Comparison of ENCODE assay signal across 9 mouse cellular contexts in the genomic region with DNA sequence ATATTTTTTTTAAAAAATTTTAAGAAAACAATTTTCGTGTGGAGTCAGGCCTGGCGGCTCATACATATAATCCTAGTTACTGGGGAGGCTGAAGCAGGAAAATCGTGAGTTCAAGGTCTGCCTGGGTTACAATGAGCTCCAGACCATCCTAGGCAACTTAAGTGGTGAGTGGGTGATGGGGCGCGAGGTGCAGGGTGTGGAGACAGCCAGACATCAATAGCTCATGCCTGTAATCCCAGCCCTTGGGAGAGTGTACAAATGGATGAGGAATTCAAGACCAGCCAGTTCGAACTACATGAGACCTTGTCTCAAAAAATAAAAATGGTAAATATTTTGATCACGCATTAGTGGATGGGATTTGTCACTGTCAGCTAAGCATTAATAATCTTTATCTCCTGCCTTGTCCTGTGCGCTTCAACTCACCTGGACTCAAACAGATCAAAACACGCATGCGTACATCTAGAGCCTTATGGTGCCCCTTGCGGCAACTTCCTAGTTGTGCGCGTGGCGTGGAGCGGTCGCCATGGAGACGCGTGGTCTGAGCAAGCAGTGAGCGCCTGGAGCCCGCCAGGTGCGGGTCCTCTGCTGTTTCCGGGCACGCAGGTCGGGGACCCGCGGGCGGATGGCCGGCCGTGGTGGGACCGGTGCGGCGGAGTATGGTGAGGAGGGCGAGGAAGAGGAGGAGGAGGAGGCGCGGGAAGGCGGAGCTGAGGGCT. TPM values are rescaled to one million over a fixed set of nuclear protein-coding genes. Genes with fewer than 3 reads are reported as not detected.
DNase-seq lines count a peak whose midpoint lies in the region; ATAC-seq lines count a peak whose summit lies in the region.
"Had no signal": no experiment of that assay in that cellular context is flagged by ENCODE, and none has a peak within 500 bp of the region (broad histone marks: within the 10 kb centered on the region; RNA-seq: fewer than 3 reads in every experiment).

A gene (plus strand): TSS at position 473 of the 716 bp plus-strand sequence.

- peak within 1 kb of the TSS; percentile 88 for H3K4me2 ChIP-seq in forebrain, embryonic 11.5 days (ENCODE audit: low read depth, low read length, severe bottlenecking)
- H3K4me2 ChIP-seq in heart, embryonic 16.5 days (ENCODE audit: low read depth, low read length), result peak within 1 kb of the TSS; percentile 96
- peak within 1 kb of the TSS; percentile 65 for H3K4me2 ChIP-seq in liver, embryonic 13.5 days
- peak within 1 kb of the TSS; percentile 80 for H3K4me2 ChIP-seq in neural tube, embryonic 11.5 days (ENCODE audit: low read depth)
- peak within 1 kb of the TSS; percentile 82 for H3K4me2 ChIP-seq in stomach, embryonic 16.5 days (ENCODE audit: low read depth, low read length)

- peak within 1 kb of the TSS; percentile 46 for H3K4me3 ChIP-seq in forebrain, embryonic 11.5 days (ENCODE audit: low read depth, low read length)
- peak within 1 kb of the TSS; percentile 73 for H3K4me3 ChIP-seq in heart, embryonic 16.5 days (ENCODE audit: low read length)
- peak within 1 kb of the TSS; percentile 53 for H3K4me3 ChIP-seq in liver, embryonic 13.5 days (replicated peaks)
- H3K4me3 ChIP-seq in neural tube, embryonic 11.5 days (ENCODE audit: low read depth, low read length), result peak within 1 kb of the TSS; percentile 38
- H3K4me3 ChIP-seq in stomach, embryonic 16.5 days (replicated peaks; ENCODE audit: low read length), result peak within 1 kb of the TSS; percentile 59

- ATAC-seq in forebrain, embryonic 11.5 days (replicated peaks; ENCODE audit: low FRiP score), result peak; percentile 58; the same call in 1 of the 2 replicates
- peak; percentile 69 for ATAC-seq in heart, embryonic 16.5 days (replicated peaks; ENCODE audit: extremely low read depth, insufficient read depth, low FRiP score)
- ATAC-seq in liver, embryonic 13.5 days (ENCODE audit: low read depth), result no peak
- no peak for ATAC-seq in neural tube, embryonic 11.5 days (ENCODE audit: insufficient read depth, low FRiP score, low TSS enrichment)
- peak; percentile 71; the same call in 1 of the 2 replicates for ATAC-seq in stomach, embryonic 16.5 days (ENCODE audit: insufficient read depth, low FRiP score)

- H3K27me3 ChIP-seq in forebrain, embryonic 11.5 days (ENCODE audit: control insufficient read depth, insufficient read depth, low read length), result peaks cover 3% of the 10 kb centered on the region
- peaks cover 5% of the 10 kb centered on the region; the same call in 1 of the 2 replicates for H3K27me3 ChIP-seq in heart, embryonic 16.5 days (ENCODE audit: control insufficient read depth, insufficient read depth, low read length)
- H3K27me3 ChIP-seq in liver, embryonic 13.5 days, result peaks cover 23% of the 10 kb centered on the region
- H3K27me3 ChIP-seq in neural tube, embryonic 11.5 days (ENCODE audit: control insufficient read depth, insufficient read depth, low read length), result no peaks in the 10 kb centered on the region
- H3K27me3 ChIP-seq in stomach, embryonic 16.5 days (ENCODE audit: control insufficient read depth, insufficient read depth, low read length), result no peaks in the 10 kb centered on the region

- no peaks in the 10 kb centered on the region for H3K9me3 ChIP-seq in forebrain, embryonic 11.5 days (ENCODE audit: control insufficient read depth, low read length)
- H3K9me3 ChIP-seq in heart, embryonic 16.5 days (replicated peaks; ENCODE audit: control insufficient read depth, low read length), result no peaks in the 10 kb centered on the region
- no peaks in the 10 kb centered on the region for H3K9me3 ChIP-seq in liver, embryonic 13.5 days (replicated peaks)
- H3K9me3 ChIP-seq in neural tube, embryonic 11.5 days (ENCODE audit: control insufficient read depth, low read length), result no peaks in the 10 kb centered on the region
- no peaks in the 10 kb centered on the region for H3K9me3 ChIP-seq in stomach, embryonic 16.5 days (replicated peaks; ENCODE audit: control insufficient read depth, low read length)

- no peak within 1 kb of the TSS for H3K27ac ChIP-seq in forebrain, embryonic 11.5 days (ENCODE audit: low read depth, low read length)
- H3K27ac ChIP-seq in heart, embryonic 16.5 days (ENCODE audit: low read length), result no peak within 1 kb of the TSS
- H3K27ac ChIP-seq in liver, embryonic 13.5 days, result no peak within 1 kb of the TSS
- H3K27ac ChIP-seq in neural tube, embryonic 11.5 days (ENCODE audit: low read depth, low read length), result no peak within 1 kb of the TSS
- no peak within 1 kb of the TSS for H3K27ac ChIP-seq in stomach, embryonic 16.5 days (ENCODE audit: low read length)

- peak; percentile 93 to 94 for DNase-seq in B cell, adult 2 months
- DNase-seq in c-Kit-positive CD71-negative TER-119-negative erythroid progenitor cells, embryonic 14.5 days (ENCODE audit: low read depth), result peak; percentile 61
- peak; percentile 83 for DNase-seq in forebrain, embryonic 11.5 days (ENCODE audit: low spot score)
- DNase-seq in kidney, postnatal 25 days, result peak; percentile 88 to 90
- peak; percentile 36 for DNase-seq in liver, embryonic 13.5 days
- DNase-seq in neural tube, embryonic 11.5 days (ENCODE audit: low spot score), result peak; percentile 83

- H3K36me3 ChIP-seq in forebrain, embryonic 11.5 days (ENCODE audit: control insufficient read depth, insufficient read depth, low read length), result no peaks in the 10 kb centered on the region
- no peaks in the 10 kb centered on the region for H3K36me3 ChIP-seq in heart, embryonic 16.5 days (ENCODE audit: control insufficient read depth, insufficient read depth)
- no peaks in the 10 kb centered on the region for H3K36me3 ChIP-seq in liver, embryonic 13.5 days
- H3K36me3 ChIP-seq in neural tube, embryonic 11.5 days (ENCODE audit: control insufficient read depth, insufficient read depth, low read length), result no peaks in the 10 kb centered on the region
- no peaks in the 10 kb centered on the region for H3K36me3 ChIP-seq in stomach, embryonic 16.5 days (ENCODE audit: control insufficient read depth, insufficient read depth, low read length)

- peak within 1 kb of the TSS; percentile 48 for H3K9ac ChIP-seq in forebrain, embryonic 11.5 days (ENCODE audit: low read length)
- H3K9ac ChIP-seq in heart, embryonic 16.5 days (ENCODE audit: low read length), result peak within 1 kb of the TSS; percentile 61
- H3K9ac ChIP-seq in liver, embryonic 13.5 days, result no peak within 1 kb of the TSS
- H3K9ac ChIP-seq in neural tube, embryonic 11.5 days (ENCODE audit: low read length), result no peak within 1 kb of the TSS
- peak within 1 kb of the TSS; percentile 63 for H3K9ac ChIP-seq in stomach, embryonic 16.5 days (ENCODE audit: low read length)

- 12% methylated on average over 35 of the region's 36 CpGs for WGBS in forebrain, embryonic 11.5 days
- WGBS in heart, embryonic 16.5 days, result 11% methylated on average over 36 of the region's 36 CpGs
- WGBS in liver, embryonic 13.5 days (ENCODE audit: insufficient replicate concordance), result 11% methylated on average over 36 of the region's 36 CpGs
- WGBS in neural tube, embryonic 11.5 days, result 12% methylated on average over 36 of the region's 36 CpGs
- 11% methylated on average over 35 of the region's 36 CpGs for WGBS in stomach, embryonic 16.5 days

- H3K4me1 ChIP-seq in forebrain, embryonic 11.5 days (replicated peaks; ENCODE audit: control insufficient read depth, insufficient read depth, low read length), result no peaks in the 10 kb centered on the region
- peaks cover 3% of the 10 kb centered on the region; the same call in 1 of the 2 replicates for H3K4me1 ChIP-seq in heart, embryonic 16.5 days (ENCODE audit: control insufficient read depth, insufficient read depth, low read length)
- no peaks in the 10 kb centered on the region for H3K4me1 ChIP-seq in liver, embryonic 13.5 days (replicated peaks)
- H3K4me1 ChIP-seq in neural tube, embryonic 11.5 days (ENCODE audit: control insufficient read depth, insufficient read depth, low read length), result no peaks in the 10 kb centered on the region
- H3K4me1 ChIP-seq in stomach, embryonic 16.5 days (ENCODE audit: control insufficient read depth, insufficient read depth, low read length), result no peaks in the 10 kb centered on the region

RNA-seq across cellular contexts. Expression of the gene that starts here (rescaled TPM):
- 0.41 TPM in 1 of 2 replicates, not detected in the other for polyA plus RNA-seq in forebrain, embryonic 11.5 days (2014; fragmentation: Nextera tagmentation; extraction: Ambion mirVana)
- polyA plus RNA-seq in heart, embryonic 16.5 days (2015; fragmentation: Nextera tagmentation; extraction: Ambion mirVana), result 0.93 and 1.7 TPM in 2 replicates
- polyA plus RNA-seq in liver, embryonic 13.5 days (2015; fragmentation: Nextera tagmentation; extraction: Ambion mirVana), result not detected in 2 replicates
- not detected in 2 replicates for polyA plus RNA-seq in neural tube, embryonic 11.5 days (2014; fragmentation: Nextera tagmentation; extraction: Ambion mirVana)
- polyA plus RNA-seq in stomach, embryonic 16.5 days (2015; fragmentation: Nextera tagmentation; extraction: Ambion mirVana), result 2.9 and 3.7 TPM in 2 replicates
- polyA plus RNA-seq: C2C12 had no signal

Comparison
In these comparisons a context has a peak if more than half of its experiments do, and no peak if none do; other contexts are left out.
1. Peak in DNase-seq, ATAC-seq, H3K4me3 ChIP-seq, H3K9ac ChIP-seq and H3K4me2 ChIP-seq in forebrain, embryonic 11.5 days; RNA of the gene not detected or under 1 TPM.
2. Peak in DNase-seq, H3K4me3 ChIP-seq and H3K4me2 ChIP-seq in liver, embryonic 13.5 days; RNA of the gene not detected or under 1 TPM.
3. Peak in DNase-seq, H3K4me3 ChIP-seq and H3K4me2 ChIP-seq in neural tube, embryonic 11.5 days; RNA of the gene not detected or under 1 TPM.
4. DNase-seq: peak in every context shown above with its lines; median percentile 94 in B cell, adult 2 months; 89 in kidney, postnatal 25 days; 83 in forebrain, embryonic 11.5 days; 83 in neural tube, embryonic 11.5 days; 61 in c-Kit-positive CD71-negative TER-119-negative erythroid progenitor cells, embryonic 14.5 days; 36 in liver, embryonic 13.5 days.
5. ATAC-seq: peak in heart, embryonic 16.5 days (single experiment) and stomach, embryonic 16.5 days (single experiment); none in liver, embryonic 13.5 days (single experiment) and neural tube, embryonic 11.5 days (single experiment).
6. H3K9ac ChIP-seq: peak in heart, embryonic 16.5 days (single experiment) and stomach, embryonic 16.5 days (single experiment); none in liver, embryonic 13.5 days (single experiment) and neural tube, embryonic 11.5 days (single experiment).
7. Peak in every context shown above with its lines, with median percentiles within 50 percentile points of each other: H3K4me2 ChIP-seq and H3K4me3 ChIP-seq.